Mouse (Mus musculus): ENCODE results near the gene Ulk3. TPM values are rescaled to one million over a fixed set of nuclear protein-coding genes. Genes with fewer than 3 reads are reported as not detected.
A peak's percentile ranks its signal among the peaks of the same experiment; 100 is the strongest.

Gene Ulk3
- total RNA-seq, 1 experiment, result 7.3 TPM

GRCm38 (mm10) chr9:57552139-57552887 is 36.9 kb upstream of the Ulk3 start, which contains the start of gene Mpi:
Mpi (minus strand) TSS chr9:57552763.
- Histone ChIP-seq H3K4me3 (ENCODE audit: insufficient read depth in 1 of 2, low read depth in 1 of 2, low read length in 2 of 2, poor library complexity in 1 of 2, severe bottlenecking in 1 of 2) (peak within 1 kb of the TSS; percentile 71 to 77), H3K9ac (ENCODE audit: insufficient read depth, low read depth, low read length, poor library complexity, severe bottlenecking) (peak within 1 kb of the TSS; percentile 69; the same call in 1 of the 2 replicates), H3K36me3 (ENCODE audit: control insufficient read depth, insufficient read depth, low read length, poor library complexity, severe bottlenecking) (0 out of 2 replicates have a peak, but pooled peaks cover 3% of the 10 kb centered on the region), H3K27ac (ENCODE audit: insufficient read depth, low read depth, low read length, poor library complexity, severe bottlenecking) (no peak within 1 kb of the TSS), H3K9me3 (ENCODE audit: control insufficient read depth, insufficient read depth, low read depth, low read length) (no peaks in the 10 kb centered on the region; the same call in 1 of the 2 replicates), H3K4me1 (ENCODE audit: control insufficient read depth in 2 of 2, insufficient read depth in 2 of 2, low read length in 2 of 2, poor library complexity in 1 of 2) (peaks cover 6 to 20% of the 10 kb centered on the region in 2 experiments; a peak in 3 of 4 replicates)
- in situ Hi-C loops (cut with MboI; ENCODE audit: low sequenced_read_pairs in 2 of 2, unreplicated experiment in 2 of 2), result no loop called here
- DNase-seq (ENCODE audit: low read depth, low spot score), result no peak
- TF ChIP-seq ZNF384 (IDR thresholded peaks at IDR 0.05; ENCODE audit: low read depth, low read length), result no peak
- peak; percentile 91 for TF ChIP-seq HCFC1 (IDR thresholded peaks at IDR 0.05; ENCODE audit: borderline replicate concordance, insufficient read depth, low read length)

- no peak overlapping the region for H3K27ac ChIP-seq (ENCODE audit: insufficient read depth, low read depth, low read length, poor library complexity, severe bottlenecking)
- no peak for TF ChIP-seq HCFC1 (IDR thresholded peaks at IDR 0.05; ENCODE audit: borderline replicate concordance, insufficient read depth, low read length)
- TF ChIP-seq CHD2 (IDR thresholded peaks at IDR 0.05; ENCODE audit: low read depth, low read length), result no peak
- no peak for TF ChIP-seq ZC3H11A (IDR thresholded peaks at IDR 0.05; ENCODE audit: borderline replicate concordance, low read depth, low read length)
- TF ChIP-seq MAFK (IDR thresholded peaks at IDR 0.05; ENCODE audit: insufficient read depth, low read depth, low read length), result no peak
- TF ChIP-seq ZNF384 (IDR thresholded peaks at IDR 0.05; ENCODE audit: low read depth, low read length), result no peak
- H3K9ac ChIP-seq (ENCODE audit: insufficient read depth, low read depth, low read length, poor library complexity, severe bottlenecking), result no peak overlapping the region
- in situ Hi-C loops (cut with MboI; ENCODE audit: low sequenced_read_pairs in 2 of 2, unreplicated experiment in 2 of 2), result no loop called here
- H3K9me3 ChIP-seq (ENCODE audit: control insufficient read depth, insufficient read depth, low read depth, low read length), result no peaks in the 10 kb centered on the region; the same call in 1 of the 2 replicates
- no peak for DNase-seq (ENCODE audit: low read depth, low spot score)
- H3K4me1 ChIP-seq (ENCODE audit: control insufficient read depth in 2 of 2, insufficient read depth in 2 of 2, low read length in 2 of 2, poor library complexity in 1 of 2), result peaks cover 6 to 17% of the 10 kb centered on the region in 2 experiments; a peak in 3 of 4 replicates
- H3K4me3 ChIP-seq (ENCODE audit: insufficient read depth in 1 of 2, low read depth in 1 of 2, low read length in 2 of 2, poor library complexity in 1 of 2, severe bottlenecking in 1 of 2), result no peak overlapping the region
- H3K36me3 ChIP-seq (ENCODE audit: control insufficient read depth, insufficient read depth, low read length, poor library complexity, severe bottlenecking), result 0 out of 2 replicates have a peak, but pooled peaks cover 3% of the 10 kb centered on the region
These were observed 36.1 kb upstream of the Ulk3 start for GRCm38 (mm10) chr9:57553119-57553518.

- no peaks in the 10 kb centered on the region; the same call in 1 of the 2 replicates for H3K9me3 ChIP-seq (ENCODE audit: control insufficient read depth, insufficient read depth, low read depth, low read length)
- peaks cover 6 to 12% of the 10 kb centered on the region in 2 experiments; a peak in 3 of 4 replicates for H3K4me1 ChIP-seq (ENCODE audit: control insufficient read depth in 2 of 2, insufficient read depth in 2 of 2, low read length in 2 of 2, poor library complexity in 1 of 2)
- H3K4me3 ChIP-seq (ENCODE audit: insufficient read depth in 1 of 2, low read depth in 1 of 2, low read length in 2 of 2, poor library complexity in 1 of 2, severe bottlenecking in 1 of 2), result no peak overlapping the region
- H3K9ac ChIP-seq (ENCODE audit: insufficient read depth, low read depth, low read length, poor library complexity, severe bottlenecking), result no peak overlapping the region
- TF ChIP-seq ZC3H11A (IDR thresholded peaks at IDR 0.05; ENCODE audit: borderline replicate concordance, low read depth, low read length) (no peak), CHD2 (IDR thresholded peaks at IDR 0.05; ENCODE audit: low read depth, low read length) (no peak), ZNF384 (IDR thresholded peaks at IDR 0.05; ENCODE audit: low read depth, low read length) (no peak), HCFC1 (IDR thresholded peaks at IDR 0.05; ENCODE audit: borderline replicate concordance, insufficient read depth, low read length) (no peak), MAFK (IDR thresholded peaks at IDR 0.05; ENCODE audit: insufficient read depth, low read depth, low read length) (no peak)
- no peak overlapping the region for H3K27ac ChIP-seq (ENCODE audit: insufficient read depth, low read depth, low read length, poor library complexity, severe bottlenecking)
- 0 out of 2 replicates have a peak, but pooled peaks cover 3% of the 10 kb centered on the region for H3K36me3 ChIP-seq (ENCODE audit: control insufficient read depth, insufficient read depth, low read length, poor library complexity, severe bottlenecking)
- no peak for DNase-seq (ENCODE audit: low read depth, low spot score)
- in situ Hi-C loops (cut with MboI; ENCODE audit: low sequenced_read_pairs in 2 of 2, unreplicated experiment in 2 of 2), result no loop called here
These were observed 34.5 kb upstream of the Ulk3 start for GRCm38 (mm10) chr9:57554753-57555152.

GRCm38 (mm10) chr9:57557215-57557614 is 32.0 kb upstream of the Ulk3 start:
- in situ Hi-C loops (cut with MboI; ENCODE audit: low sequenced_read_pairs in 2 of 2, unreplicated experiment in 2 of 2), result no loop called here
- H3K36me3 ChIP-seq (ENCODE audit: control insufficient read depth, insufficient read depth, low read length, poor library complexity, severe bottlenecking), result no peaks in the 10 kb centered on the region
- no peak for DNase-seq (ENCODE audit: low read depth, low spot score)
- no peak overlapping the region for H3K4me3 ChIP-seq (ENCODE audit: insufficient read depth in 1 of 2, low read depth in 1 of 2, low read length in 2 of 2, poor library complexity in 1 of 2, severe bottlenecking in 1 of 2)
- H3K4me1 ChIP-seq (ENCODE audit: control insufficient read depth in 2 of 2, insufficient read depth in 2 of 2, low read length in 2 of 2, poor library complexity in 1 of 2), result peaks cover 6 to 15% of the 10 kb centered on the region in 2 experiments; a peak in 3 of 4 replicates
- TF ChIP-seq MAFK (IDR thresholded peaks at IDR 0.05; ENCODE audit: insufficient read depth, low read depth, low read length), result no peak
- no peak for TF ChIP-seq ZNF384 (IDR thresholded peaks at IDR 0.05; ENCODE audit: low read depth, low read length)
- no peak for TF ChIP-seq HCFC1 (IDR thresholded peaks at IDR 0.05; ENCODE audit: borderline replicate concordance, insufficient read depth, low read length)
- TF ChIP-seq CHD2 (IDR thresholded peaks at IDR 0.05; ENCODE audit: low read depth, low read length), result no peak
- TF ChIP-seq ZC3H11A (IDR thresholded peaks at IDR 0.05; ENCODE audit: borderline replicate concordance, low read depth, low read length), result no peak
- H3K9ac ChIP-seq (ENCODE audit: insufficient read depth, low read depth, low read length, poor library complexity, severe bottlenecking), result no peak overlapping the region
- H3K9me3 ChIP-seq (ENCODE audit: control insufficient read depth, insufficient read depth, low read depth, low read length), result no peaks in the 10 kb centered on the region
- H3K27ac ChIP-seq (ENCODE audit: insufficient read depth, low read depth, low read length, poor library complexity, severe bottlenecking), result no peak overlapping the region
